Mouse (Mus musculus): ENCODE results near the gene AC134908.4. TPM values are rescaled to one million over a fixed set of nuclear protein-coding genes. Genes with fewer than 3 reads are reported as not detected.

The AC134908.4 gene
- total RNA-seq, 2 experiments from 2014 or later, result not detected

- peak overlapping the region; percentile 99 for H3K27ac ChIP-seq
- intact Hi-C loops (cut with DNase I), result no loop called here
- peak; percentile 66 for DNase-seq
- peak overlapping the region; percentile 95 for H3K4me3 ChIP-seq
- TF ChIP-seq CTCF (IDR thresholded peaks at IDR 0.05), result no peak
These were observed 41.1 kb upstream of the AC134908.4 start for GRCm38 (mm10) chr17:25836397-25837075.

- peak overlapping the region; percentile 99 for H3K27ac ChIP-seq
- no peak for TF ChIP-seq CTCF (IDR thresholded peaks at IDR 0.05)
- intact Hi-C loops (cut with DNase I), result no loop called here
- no peak for DNase-seq
- peak overlapping the region; percentile 95 for H3K4me3 ChIP-seq
These were observed 40.4 kb upstream of the AC134908.4 start for GRCm38 (mm10) chr17:25835816-25836215.

- no peak for TF ChIP-seq CTCF (IDR thresholded peaks at IDR 0.05)
- Histone ChIP-seq H3K27ac (peak overlapping the region; percentile 99), H3K4me3 (peak overlapping the region; percentile 95)
- DNase-seq, result no peak
- intact Hi-C loops (cut with DNase I), result no loop called here
These were observed 39.8 kb upstream of the AC134908.4 start for GRCm38 (mm10) chr17:25835301-25835700.

GRCm38 (mm10) chr17:25834595-25835222 is 39.2 kb upstream of the AC134908.4 start:
- H3K27ac ChIP-seq, result peak overlapping the region; percentile 99
- intact Hi-C loops (cut with DNase I), result loop anchor here (5.0 kb wide), 1 partner anchor 33 kb away; the partner anchor contains the start of gene Mcrip2
- no peak for DNase-seq
- H3K4me3 ChIP-seq, result peak overlapping the region; percentile 95
- TF ChIP-seq CTCF (IDR thresholded peaks at IDR 0.05), result no peak

- intact Hi-C loops (cut with DNase I), result loop anchor here (5.0 kb wide), 1 partner anchor 33 kb away; the partner anchor contains the start of gene Mcrip2
- DNase-seq, result peak; percentile 58
- Histone ChIP-seq H3K4me3 (peak overlapping the region; percentile 95), H3K27ac (peak overlapping the region; percentile 99)
- no peak for TF ChIP-seq CTCF (IDR thresholded peaks at IDR 0.05)
These were observed 38.6 kb upstream of the AC134908.4 start for GRCm38 (mm10) chr17:25833961-25834594.

GRCm38 (mm10) chr17:25833291-25833663 is 37.8 kb upstream of the AC134908.4 start, which contains the start of gene Stub1:
Stub1 (minus strand) TSS chr17:25833404.
- Histone ChIP-seq H3K27ac (peak within 1 kb of the TSS; percentile 99), H3K4me3 (peak within 1 kb of the TSS; percentile 95)
- intact Hi-C loops (cut with DNase I), result loop anchor here (5.0 kb wide), 1 partner anchor 34 kb away; the partner anchor contains the start of gene Mcrip2
- TF ChIP-seq CTCF (IDR thresholded peaks at IDR 0.05), result no peak
- DNase-seq, result peak; percentile 97

GRCm38 (mm10) chr17:25832436-25833290 is 37.2 kb upstream of the AC134908.4 start:
- Histone ChIP-seq H3K4me3 (peak overlapping the region; percentile 95), H3K27ac (peak overlapping the region; percentile 99)
- intact Hi-C loops (cut with DNase I), result loop anchor here (5.0 kb wide), 1 partner anchor 35 kb away; the partner anchor contains the start of gene Mcrip2
- no peak; the same call in 1 of the 2 replicates for TF ChIP-seq CTCF (IDR thresholded peaks at IDR 0.05)
- DNase-seq, result peak; percentile 100

- peak; percentile 65 for DNase-seq
- Histone ChIP-seq H3K27ac (peak overlapping the region; percentile 99), H3K4me3 (peak overlapping the region; percentile 95)
- no peak for TF ChIP-seq CTCF (IDR thresholded peaks at IDR 0.05)
- intact Hi-C loops (cut with DNase I), result loop anchor here (5.0 kb wide), 1 partner anchor 36 kb away; the partner anchor contains the start of gene Mcrip2
These were observed 36.2 kb upstream of the AC134908.4 start for GRCm38 (mm10) chr17:25831451-25832281.

GRCm38 (mm10) chr17:25830806-25831431 is 35.5 kb upstream of the AC134908.4 start:
- intact Hi-C loops (cut with DNase I), result loop anchor here (5.0 kb wide), 1 partner anchor 36 kb away; the partner anchor contains the start of gene Mcrip2
- Histone ChIP-seq H3K4me3 (peak overlapping the region; percentile 95), H3K27ac (peak overlapping the region; percentile 99; the same call in 1 of the 2 replicates)
- TF ChIP-seq CTCF (IDR thresholded peaks at IDR 0.05), result no peak
- peak; percentile 21 for DNase-seq

GRCm38 (mm10) chr17:25830200-25830753 is 34.8 kb upstream of the AC134908.4 start:
- DNase-seq, result peak; percentile 15
- intact Hi-C loops (cut with DNase I), result loop anchor here (5.0 kb wide), 1 partner anchor 37 kb away; the partner anchor contains the start of gene Mcrip2
- TF ChIP-seq CTCF (IDR thresholded peaks at IDR 0.05), result no peak
- no peak overlapping the region for H3K4me3 ChIP-seq
- no peak overlapping the region for H3K27ac ChIP-seq
